Mouse (Mus musculus) small intestine, adult 2 months (tissue): Measurements from ENCODE around the gene Bicd2.

ENCODE experiments used
- CTCF ChIP-seq: fragments of 200-500 bp; IDR thresholded peaks from 2 replicates; pipeline ENCODE4 v1.5.1; 2012; ENCODE audit warnings: low read depth, mild to moderate bottlenecking, control low read depth, inconsistent platforms, low read length, moderate library complexity, mixed read lengths; ENCODE audit not compliant: insufficient replicate concordance, insufficient read length; ENCODE audit errors: extremely low read depth
- POLR2A ChIP-seq: fragments of 200-500 bp; IDR thresholded peaks from 2 replicates; pipeline ENCODE4 v1.6.1; 2012; ENCODE audit warnings: low read depth, mild to moderate bottlenecking, control low read depth, inconsistent platforms, low read length, moderate library complexity

GRCm38 (mm10) chr13:49324871-49325270 lies 16.5 kb upstream of the Bicd2 start:
- TF ChIP-seq CTCF, result no peak
- TF ChIP-seq POLR2A, result no peak
